Mouse (Mus musculus): ENCODE data around the gene Ndufb10.

The Ndufb10 gene

GRCm38 (mm10) chr17:24705821-24706220, 18.5 kb downstream of the Ndufb10 start:
- no peak for DNase-seq

GRCm38 (mm10) chr17:24701251-24701650, 23.0 kb downstream of the Ndufb10 start:
- DNase-seq: no peak

GRCm38 (mm10) chr17:24699473-24699872, 24.8 kb downstream of the Ndufb10 start:
- no peak for DNase-seq

- no peak for DNase-seq
These were observed 25.6 kb downstream of the Ndufb10 start for GRCm38 (mm10) chr17:24698715-24699114.

- no peak for DNase-seq
These were observed 26.3 kb downstream of the Ndufb10 start for GRCm38 (mm10) chr17:24697985-24698384.

GRCm38 (mm10) chr17:24696011-24696697, 28.1 kb downstream of the Ndufb10 start, which contains the start of the genes Gfer and Noxo1:
TSS of gene Gfer (minus strand) at chr17:24696156.
TSS of gene Noxo1 (plus strand) at chr17:24696234.
- peak; percentile 84 for DNase-seq

GRCm38 (mm10) chr17:24695326-24696010, 28.8 kb downstream of the Ndufb10 start:
- peak; percentile 63 for DNase-seq

- no peak for DNase-seq
These were observed 31.9 kb downstream of the Ndufb10 start for GRCm38 (mm10) chr17:24692385-24692784.

- no peak for DNase-seq
These were observed 34.8 kb downstream of the Ndufb10 start, which contains the start of gene Syngr3 for GRCm38 (mm10) chr17:24689251-24690081. TSS of gene Syngr3 (minus strand) at chr17:24689955.

GRCm38 (mm10) chr17:24687599-24687998, 36.7 kb downstream of the Ndufb10 start:
- DNase-seq: no peak

- peak; percentile 56 for DNase-seq
These were observed 37.1 kb downstream of the Ndufb10 start for GRCm38 (mm10) chr17:24687146-24687595.

GRCm38 (mm10) chr17:24686514-24686913, 37.8 kb downstream of the Ndufb10 start:
- peak; percentile 66 for DNase-seq

GRCm38 (mm10) chr17:24677500-24678080, 46.7 kb downstream of the Ndufb10 start:
- DNase-seq: no peak

GRCm38 (mm10) chr17:24676877-24677276, 47.4 kb downstream of the Ndufb10 start:
- no peak for DNase-seq

GRCm38 (mm10) chr17:24676187-24676586, 48.1 kb downstream of the Ndufb10 start:
- DNase-seq: peak; percentile 78

- no peak for DNase-seq
These were observed 50.0 kb downstream of the Ndufb10 start for GRCm38 (mm10) chr17:24674277-24674676.

- DNase-seq: peak; percentile 70
These were observed 52.1 kb downstream of the Ndufb10 start for GRCm38 (mm10) chr17:24672141-24672540.
